Mouse (Mus musculus): ENCODE results near the gene Pter. TPM values are rescaled to one million over a fixed set of nuclear protein-coding genes. Genes with fewer than 3 reads are reported as not detected.
A peak's percentile ranks its signal among the peaks of the same experiment; 100 is the strongest.

The Pter gene
- total RNA-seq, 2 experiments from 2014 or later, result 7.6 to 18.3 TPM

- no peak for DNase-seq
Measured at GRCm38 (mm10) chr2:13008433-13008832, 84.6 kb downstream of the Pter start.

DNA sequence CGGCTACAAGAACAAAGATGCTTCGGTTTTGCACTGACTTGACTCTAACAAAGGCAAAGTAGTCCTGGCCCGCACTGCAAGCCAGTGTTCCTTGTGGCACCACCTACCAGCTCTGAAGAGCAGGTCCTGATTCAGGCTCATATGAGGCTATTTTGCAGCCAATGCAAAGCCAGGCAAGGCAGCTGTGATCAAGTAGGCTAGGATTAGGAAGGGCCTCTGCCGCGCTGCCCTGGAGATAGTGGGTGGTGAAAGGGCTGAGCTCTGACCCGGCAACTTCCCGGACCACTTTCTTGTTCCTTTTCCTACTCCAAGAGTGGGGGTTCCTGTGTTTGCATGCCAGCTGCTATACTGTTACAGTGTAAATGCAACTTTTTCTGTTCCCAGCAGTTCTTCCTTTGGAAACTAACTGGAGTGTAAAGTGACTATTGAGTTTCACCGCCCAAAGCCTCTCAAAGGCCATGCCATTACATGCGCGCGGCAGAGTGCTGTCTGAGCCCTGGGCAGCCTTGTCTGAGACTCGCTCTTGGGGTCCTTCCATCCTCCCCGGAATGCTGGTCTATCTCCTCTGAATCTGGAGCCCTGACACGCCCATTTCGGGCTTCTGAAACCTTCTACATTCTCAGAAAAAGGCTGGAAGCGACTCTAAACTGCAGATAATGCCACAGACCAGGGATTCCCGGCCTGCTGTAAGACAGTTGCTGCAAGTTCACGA lies 85.6 kb downstream of the Pter start:
- no peak for DNase-seq

- no peak for DNase-seq
Measured at GRCm38 (mm10) chr2:13010030-13010459, 86.2 kb downstream of the Pter start.

GRCm38 (mm10) chr2:13010460-13011341 lies 86.9 kb downstream of the Pter start:
- peak; percentile 45 to 56 for DNase-seq

GRCm38 (mm10) chr2:13011472-13011871 lies 87.6 kb downstream of the Pter start, which contains the start of gene C1ql3:
C1ql3 (minus strand) TSS chr2:13011806.
- peak in 1 of 2 experiments; percentile 12 for DNase-seq

DNA sequence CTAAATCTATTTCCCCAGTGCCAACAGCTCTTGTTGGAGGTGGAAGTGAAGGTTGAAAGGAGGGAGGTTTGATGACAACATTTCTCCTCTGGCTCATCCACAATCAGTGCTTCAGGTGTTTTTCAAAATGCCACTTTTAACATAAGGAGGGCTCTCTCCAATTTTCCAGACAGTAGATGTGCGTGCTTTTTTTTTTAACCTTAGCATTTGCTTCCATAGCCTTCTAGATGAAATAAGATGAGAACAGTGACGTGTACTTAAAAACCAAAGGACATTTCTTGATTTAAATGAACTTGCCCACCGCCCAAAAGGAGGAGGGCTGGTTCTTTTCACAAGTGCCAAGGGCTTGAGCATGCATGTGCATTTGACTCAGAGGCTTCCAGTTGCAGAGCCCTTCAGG lies 88.1 kb downstream of the Pter start:
- DNase-seq, result no peak

GRCm38 (mm10) chr2:13018382-13018781 lies 94.5 kb downstream of the Pter start:
- no peak for DNase-seq

GRCm38 (mm10) chr2:13018861-13019260 lies 95.0 kb downstream of the Pter start:
- DNase-seq, result no peak

DNA sequence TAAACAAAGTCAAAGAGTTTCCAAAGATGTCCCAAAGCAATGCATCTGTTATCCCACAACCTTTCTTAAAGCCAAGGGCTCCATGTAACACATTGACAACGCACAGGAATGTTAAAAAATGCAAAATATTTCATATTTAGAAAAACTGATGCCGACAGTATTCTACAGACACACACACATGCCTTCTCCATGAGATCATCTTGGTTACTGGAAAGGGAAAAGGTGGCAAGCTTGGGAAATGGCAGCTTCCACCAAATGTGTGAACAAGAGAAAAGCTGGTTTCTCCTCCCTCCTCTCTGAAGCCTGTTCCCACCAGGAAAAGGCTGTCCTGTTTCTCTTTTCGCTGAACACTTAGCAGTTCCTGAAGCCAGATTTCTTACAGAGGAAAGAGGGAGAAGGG lies 114.9 kb downstream of the Pter start:
- no peak for DNase-seq

- no peak for DNase-seq
Measured at GRCm38 (mm10) chr2:13039785-13040184, 115.9 kb downstream of the Pter start.

DNA sequence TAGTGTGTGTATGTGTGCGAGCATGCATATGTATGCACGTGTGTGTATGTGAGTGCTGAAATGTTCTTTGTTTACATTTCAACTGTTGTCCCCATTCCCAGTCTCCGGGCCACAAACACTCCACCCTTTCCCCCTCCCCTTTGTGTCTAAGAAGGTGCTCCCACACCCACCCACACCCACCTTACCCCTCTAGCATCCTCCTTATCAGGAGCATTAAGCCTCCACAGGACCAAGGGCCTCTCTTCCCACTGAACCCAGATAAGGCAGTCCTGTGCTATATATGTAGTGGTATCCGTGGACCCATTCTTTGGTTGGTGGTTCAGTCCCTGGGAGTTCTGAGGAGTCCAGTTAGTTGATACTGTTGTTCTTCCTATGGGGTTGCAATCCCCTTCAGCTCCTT lies 120.7 kb downstream of the Pter start:
- no peak for DNase-seq

DNA sequence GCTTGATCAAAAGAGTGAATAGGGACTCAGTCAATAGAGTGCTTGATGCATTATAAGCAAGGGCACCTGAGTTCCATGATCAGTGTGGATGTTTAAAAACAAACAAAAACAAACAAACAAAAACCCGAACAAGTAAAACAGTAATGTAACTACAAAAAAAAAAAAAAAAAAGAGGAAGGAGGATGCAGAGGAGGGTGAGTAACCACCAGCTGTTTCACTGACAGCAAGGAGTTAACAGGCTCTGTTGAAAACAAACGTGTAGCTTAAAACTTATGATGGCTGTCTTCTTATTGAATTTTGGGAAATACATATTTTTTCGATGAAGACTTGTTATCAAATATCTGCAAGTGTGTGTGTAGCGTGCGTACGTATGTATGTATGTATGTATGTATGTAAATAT lies 124.8 kb downstream of the Pter start:
- no peak for DNase-seq

Other genes with a start within 250 kb of the Pter start
- not detected for gene C1ql3, start 87.8 kb downstream of the Pter start, total RNA-seq (2021)